Mouse (Mus musculus) ES-E14 (cell line): ENCODE results near the gene Add3. TPM values are rescaled to one million over a fixed set of nuclear protein-coding genes. Genes with fewer than 3 reads are reported as not detected.
"Not testable (repeated sequence)": the region's sequence is repeated elsewhere in the genome, so short reads cannot be mapped to it uniquely, and the experiment has no call there.

ENCODE experiments used
- DNase-seq: peaks from one replicate; pipeline ENCODE4 v3.0.0-alpha.2; 2013; ENCODE audit warnings: low read depth, low spot score
- H3K27ac ChIP-seq: 2 replicates; pipeline ENCODE4 v1.5.1; 2012; ENCODE audit warnings: low read depth, mild to moderate bottlenecking, low read length, moderate library complexity, mixed read lengths; ENCODE audit not compliant: poor library complexity, insufficient read depth, severe bottlenecking
- H3K36me3 ChIP-seq: 2 replicates; pipeline ENCODE4 v1.6.1; 2012; ENCODE audit warnings: mild to moderate bottlenecking, low read length, moderate library complexity, mixed read lengths; ENCODE audit not compliant: control insufficient read depth, poor library complexity, insufficient read depth, severe bottlenecking
- H3K4me1 ChIP-seq, 2 experiments: fragments of 150-350 bp in 1 of 2; sonication (generic) in 1 of 2; 2 replicates each; pipeline ENCODE4 v1.6.1; 2012; ENCODE audit warnings: low read length in 2 of 2, mild to moderate bottlenecking in 1 of 2, mixed read lengths in 1 of 2; ENCODE audit not compliant: control insufficient read depth in 2 of 2, insufficient read depth in 2 of 2, poor library complexity in 1 of 2
- H3K4me3 ChIP-seq, 2 experiments: fragments of 150-350 bp in 1 of 2; sonication (generic) in 1 of 2; 2 replicates each; pipeline ENCODE4 v1.5.1; 2012; ENCODE audit warnings: low read length in 2 of 2, low read depth in 1 of 2, mild to moderate bottlenecking in 1 of 2, mixed read lengths in 1 of 2; ENCODE audit not compliant: insufficient read depth in 1 of 2, poor library complexity in 1 of 2, severe bottlenecking in 1 of 2
- H3K9ac ChIP-seq: 2 replicates; pipeline ENCODE4 v1.6.1; 2012; ENCODE audit warnings: low read depth, mild to moderate bottlenecking, low read length, mixed read lengths; ENCODE audit not compliant: poor library complexity, insufficient read depth, severe bottlenecking
- H3K9me3 ChIP-seq: fragments of 150-350 bp; sonication (generic); 2 replicates; pipeline ENCODE4 v1.6.1; 2012; ENCODE audit warnings: low read depth, mild to moderate bottlenecking, low read length; ENCODE audit not compliant: control insufficient read depth, insufficient read depth
- CHD2 ChIP-seq: IDR thresholded peaks from 2 replicates; pipeline ENCODE4 v1.6.1; 2014; ENCODE audit warnings: mild to moderate bottlenecking, low read depth, low read length, inconsistent platforms
- HCFC1 ChIP-seq: IDR thresholded peaks from 2 replicates; pipeline ENCODE4 v1.6.1; 2012; ENCODE audit warnings: low read length, inconsistent platforms, borderline replicate concordance; ENCODE audit not compliant: insufficient read depth
- MAFK ChIP-seq: IDR thresholded peaks from 2 replicates; pipeline ENCODE4 v1.6.1; 2014; ENCODE audit warnings: mild to moderate bottlenecking, low read depth, low read length, inconsistent platforms; ENCODE audit not compliant: insufficient read depth
- ZC3H11A ChIP-seq: IDR thresholded peaks from 2 replicates; pipeline ENCODE4 v1.6.1; 2012; ENCODE audit warnings: low read depth, mild to moderate bottlenecking, inconsistent platforms, low read length, borderline replicate concordance
- ZNF384 ChIP-seq: IDR thresholded peaks from 2 replicates; pipeline ENCODE4 v1.6.1; 2012; ENCODE audit warnings: low read depth, low read length, inconsistent platforms
- in situ Hi-C, 2 experiments: fragments of 600-800 bp; cut with MboI; formaldehyde crosslinking; loops; one replicate each; pipeline ENCODE4 v1.15.1; 2025; ENCODE audit warnings: low sequenced_read_pairs in 2 of 2, inconsistent platforms in 1 of 2; ENCODE audit not compliant: unreplicated experiment in 2 of 2
- total RNA-seq: library from RNA; depleted of rRNA; stranded (reverse); fragments of 300-350 nt; gene quantifications from 2 replicates; pipeline ENCODE4 v1.2.3, GENCODE M21; 2012

Gene Add3
- total RNA-seq, 1 experiment: 8.5 TPM

DNA sequence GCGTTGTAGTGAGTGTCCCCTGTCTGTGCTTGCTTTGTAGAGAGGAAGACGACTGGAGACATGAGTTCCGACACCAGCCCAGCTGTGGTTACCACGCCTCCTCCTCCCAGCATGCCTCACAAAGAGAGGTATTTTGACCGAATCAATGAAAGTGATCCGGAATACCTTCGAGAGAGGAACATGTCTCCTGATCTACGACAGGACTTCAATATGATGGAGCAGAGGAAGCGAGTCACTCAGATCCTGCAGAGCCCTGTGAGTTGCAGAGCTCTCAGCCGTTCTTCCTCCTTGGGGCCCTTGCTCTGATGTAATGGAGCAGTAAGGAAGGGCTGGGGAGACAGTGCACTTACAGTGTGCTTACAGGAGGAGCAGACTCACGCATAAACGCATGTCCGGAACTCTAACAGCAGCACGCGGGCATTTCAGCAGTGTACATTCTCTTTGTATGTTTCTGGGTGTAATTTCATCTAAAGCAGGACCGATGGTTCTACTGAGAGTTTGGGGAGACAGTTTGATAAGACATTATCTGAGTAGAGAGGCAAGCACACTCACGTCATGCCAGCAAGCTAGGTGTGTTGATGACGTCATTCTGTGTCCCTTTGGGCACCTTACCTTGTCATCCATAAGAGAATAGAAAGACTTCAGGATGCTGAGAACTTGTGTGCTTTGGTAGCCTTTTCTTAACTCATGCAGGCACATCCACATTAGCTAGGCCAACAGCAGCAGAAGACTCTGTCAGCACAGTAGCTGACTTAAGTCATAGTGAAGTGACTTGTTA, 76.7 kb downstream of the Add3 start:
- Histone ChIP-seq H3K27ac (no peak overlapping the region), H3K9me3 (no peaks in the 10 kb centered on the region), H3K4me3 (peak overlapping the region in 1 of 2 experiments; percentile 52; a peak in 2 of 4 replicates), H3K36me3 (no peaks in the 10 kb centered on the region; the same call in 1 of the 2 replicates), H3K9ac (peak overlapping the region; percentile 37; the same call in 1 of the 2 replicates), H3K4me1 (no peaks in the 10 kb centered on the region)
- in situ Hi-C loops: no loop called here
- peak; percentile 17 for DNase-seq
- TF ChIP-seq HCFC1: no peak
- TF ChIP-seq ZNF384: no peak
- TF ChIP-seq MAFK: no peak
- no peak for TF ChIP-seq ZC3H11A
- no peak for TF ChIP-seq CHD2

DNA sequence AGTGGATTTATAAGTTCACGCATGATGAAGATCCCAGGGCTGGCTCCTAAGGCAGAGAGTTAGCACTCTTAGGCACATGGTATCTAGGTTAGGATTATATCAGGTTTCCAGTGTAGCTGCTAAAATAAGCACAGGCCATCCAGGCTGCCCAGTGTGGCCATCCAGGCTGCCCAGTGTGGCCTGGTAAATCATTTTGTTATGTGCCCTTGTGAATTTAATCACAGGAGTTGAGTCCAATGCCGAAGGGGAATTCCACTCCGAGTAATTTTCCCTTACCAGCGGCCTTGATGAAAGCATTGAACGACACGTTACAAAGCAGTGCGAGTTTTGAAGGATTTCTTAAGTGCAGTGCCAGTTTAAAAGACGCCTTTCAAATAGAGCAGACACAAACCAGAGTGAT, 77.6 kb downstream of the Add3 start:
- in situ Hi-C loops: no loop called here
- H3K4me3 ChIP-seq: no peak overlapping the region
- no peaks in the 10 kb centered on the region for H3K9me3 ChIP-seq
- no peak for TF ChIP-seq ZNF384
- H3K36me3 ChIP-seq: no peaks in the 10 kb centered on the region; the same call in 1 of the 2 replicates
- no peak for DNase-seq
- no peaks in the 10 kb centered on the region for H3K4me1 ChIP-seq
- H3K9ac ChIP-seq: no peak overlapping the region
- no peak overlapping the region for H3K27ac ChIP-seq

DNA sequence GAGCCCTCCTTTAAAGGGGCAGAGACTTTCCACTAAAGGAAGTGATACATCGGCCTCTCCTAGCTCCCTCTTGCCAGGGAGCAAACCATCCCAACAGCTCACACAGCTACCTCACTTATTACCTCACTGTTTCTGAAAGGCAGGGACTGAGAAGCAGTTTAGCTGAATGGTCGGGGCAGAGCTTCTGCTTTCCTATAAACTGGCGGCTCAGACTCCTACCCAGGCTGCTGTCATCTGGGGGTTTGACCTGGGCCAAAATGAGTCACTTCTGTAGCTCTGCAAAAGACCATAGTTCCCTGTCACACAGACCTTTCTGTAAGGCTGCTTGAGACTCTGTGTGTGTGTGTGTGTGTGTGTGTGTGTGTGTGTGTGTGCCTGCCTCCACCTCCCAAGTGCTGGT, 79.1 kb downstream of the Add3 start:
- TF ChIP-seq MAFK (no peak), HCFC1 (no peak), ZC3H11A (no peak)
- H3K27ac ChIP-seq: no peak overlapping the region
- no peaks in the 10 kb centered on the region for H3K4me1 ChIP-seq
- H3K36me3 ChIP-seq: no peaks in the 10 kb centered on the region; the same call in 1 of the 2 replicates
- H3K9ac ChIP-seq: no peak overlapping the region; the same call in 1 of the 2 replicates
- H3K4me3 ChIP-seq: no peak overlapping the region
- no peak for DNase-seq
- H3K9me3 ChIP-seq: no peaks in the 10 kb centered on the region
- in situ Hi-C loops: no loop called here

DNA sequence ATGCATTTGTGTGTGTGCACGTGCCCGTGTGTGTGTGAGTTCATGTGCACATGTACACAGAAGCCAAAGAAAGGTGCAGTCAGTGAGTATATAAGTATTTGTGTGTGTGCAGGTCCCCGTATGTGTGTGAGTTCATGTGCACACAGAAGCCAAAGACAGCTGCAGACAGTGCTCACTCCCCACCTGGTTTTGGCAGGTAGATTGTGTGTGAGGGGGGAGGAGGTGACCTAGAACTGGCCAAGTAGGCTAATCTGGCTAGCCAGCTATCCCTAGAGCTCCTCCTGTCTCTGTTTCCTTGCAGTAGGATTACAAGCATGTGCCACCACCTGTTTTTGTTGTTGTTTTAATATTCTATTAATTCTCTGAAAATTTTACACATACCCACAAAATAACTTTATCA, 80.9 kb downstream of the Add3 start:
- no peaks in the 10 kb centered on the region for H3K9me3 ChIP-seq
- no peaks in the 10 kb centered on the region; the same call in 1 of the 2 replicates for H3K36me3 ChIP-seq
- no peak overlapping the region for H3K4me3 ChIP-seq
- H3K27ac ChIP-seq: no peak overlapping the region
- H3K4me1 ChIP-seq: no peaks in the 10 kb centered on the region
- TF ChIP-seq MAFK (no peak), ZC3H11A (no peak), CHD2 (no peak), HCFC1 (no peak), ZNF384 (no peak)
- in situ Hi-C loops: no loop called here
- no peak for DNase-seq
- no peak overlapping the region for H3K9ac ChIP-seq

DNA sequence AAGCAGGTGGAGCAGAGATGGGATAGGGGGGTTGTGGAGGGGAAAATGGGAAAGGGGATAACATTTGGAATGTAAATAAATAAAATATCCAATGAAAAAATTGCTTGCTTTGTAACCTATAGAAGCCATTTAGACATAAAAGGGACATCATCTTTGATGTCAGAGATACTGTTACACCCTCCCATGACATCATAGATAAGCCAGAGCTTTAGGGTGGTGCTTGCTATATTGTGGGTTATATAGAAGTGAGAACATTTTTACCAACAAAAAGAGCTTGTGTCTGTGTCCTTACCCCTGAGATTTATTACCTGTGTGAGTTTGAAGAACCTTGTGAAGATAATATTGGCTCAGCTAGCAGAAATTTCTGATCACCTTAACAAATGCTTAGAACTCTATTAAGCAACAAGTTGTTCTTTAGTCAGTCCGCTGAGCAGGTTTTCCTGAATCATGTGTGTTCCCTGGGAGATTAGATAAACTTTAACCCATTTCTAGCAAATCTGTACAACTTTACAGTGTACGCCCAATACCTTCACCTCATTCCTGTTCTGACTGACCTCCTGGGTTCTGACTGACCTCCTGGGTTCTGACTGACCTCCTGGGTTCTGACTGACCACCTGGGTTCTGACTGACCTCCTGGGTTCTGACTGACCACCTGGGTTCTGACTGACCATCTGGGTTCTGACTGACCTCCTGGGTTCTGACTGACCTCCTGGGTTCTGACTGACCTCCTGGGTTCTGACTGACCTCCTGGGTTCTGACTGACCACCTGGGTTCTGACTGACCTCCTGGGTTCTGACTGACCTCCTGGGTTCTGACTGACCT, 85.2 kb downstream of the Add3 start:
- H3K9ac ChIP-seq, H3K27ac ChIP-seq, in situ Hi-C loops: not testable (repeated sequence)

More for the DNA sequence above, 85.2 kb downstream of the Add3 start:
- not testable (repeated sequence) for H3K9me3 ChIP-seq, H3K4me3 ChIP-seq, H3K36me3 ChIP-seq, H3K4me1 ChIP-seq, DNase-seq
